Mouse (Mus musculus) liver, embryonic 13.5 days (tissue): Measurements from ENCODE around the gene Stk10. TPM values are rescaled to one million over a fixed set of nuclear protein-coding genes. Genes with fewer than 3 reads are reported as not detected.
A peak's percentile ranks its signal among the peaks of the same experiment; 100 is the strongest.

Experiments used
- ATAC-seq: fragments of 200-750 bp; cut with Nextera tagmentation; 2 replicates; pipeline ENCODE4 v1.8.0; 2017; ENCODE audit warnings: low read depth, mild to moderate bottlenecking, moderate number of reproducible peaks, moderate library complexity
- DNase-seq: peaks from one replicate; pipeline ENCODE4 v3.0.0; 2022
- H3K27ac ChIP-seq: fragments of 300-500 bp; sonication (generic); 2 replicates; pipeline ENCODE4 v1.5.1; 2015; ENCODE audit warnings: moderate library complexity, mild to moderate bottlenecking, inconsistent platforms
- H3K27me3 ChIP-seq: fragments of 300-500 bp; sonication (generic); 2 replicates; pipeline ENCODE4 v1.6.1; 2015; ENCODE audit warnings: mild to moderate bottlenecking, inconsistent platforms
- H3K36me3 ChIP-seq: fragments of 300-500 bp; sonication (generic); 2 replicates; pipeline ENCODE4 v1.6.1; 2015; ENCODE audit warnings: mild to moderate bottlenecking, inconsistent platforms
- H3K4me1 ChIP-seq: fragments of 300-500 bp; sonication (generic); replicated peaks from 2 replicates; pipeline ENCODE4 v1.6.1; 2015; ENCODE audit warnings: inconsistent platforms
- H3K4me2 ChIP-seq: fragments of 300-500 bp; sonication (generic); 2 replicates; pipeline ENCODE4 v1.6.1; 2015; ENCODE audit warnings: inconsistent platforms, mild to moderate bottlenecking, moderate library complexity
- H3K4me3 ChIP-seq: fragments of 300-500 bp; sonication (generic); replicated peaks from 2 replicates; pipeline ENCODE4 v1.5.1; 2015; ENCODE audit warnings: mild to moderate bottlenecking, inconsistent platforms
- H3K9ac ChIP-seq: fragments of 300-500 bp; sonication (generic); 2 replicates; pipeline ENCODE4 v1.6.1; 2015; ENCODE audit warnings: mild to moderate bottlenecking, inconsistent platforms
- H3K9me3 ChIP-seq: fragments of 300-500 bp; sonication (generic); replicated peaks from 2 replicates; pipeline ENCODE4 v1.6.1; 2016; ENCODE audit warnings: inconsistent platforms
- WGBS: fragments of 180-500 bp; shearing (Covaris S2); methylation state at CpG from one replicate; pipeline ENCODE4 v1.1.7; 2015; ENCODE audit not compliant: insufficient replicate concordance; 5-methylcytosine and 5-hydroxymethylcytosine counted together
- polyA plus RNA-seq: library from polyadenylated mRNA; unstranded; fragments of >200 nt; fragmentation: Nextera tagmentation; extraction: Ambion mirVana; gene quantifications from 2 replicates; pipeline ENCODE4 v1.2.1, GENCODE M21; 2015

Stk10 gene
- polyA plus RNA-seq = 3.0 and 4.5 TPM in 2 replicates

DNA sequence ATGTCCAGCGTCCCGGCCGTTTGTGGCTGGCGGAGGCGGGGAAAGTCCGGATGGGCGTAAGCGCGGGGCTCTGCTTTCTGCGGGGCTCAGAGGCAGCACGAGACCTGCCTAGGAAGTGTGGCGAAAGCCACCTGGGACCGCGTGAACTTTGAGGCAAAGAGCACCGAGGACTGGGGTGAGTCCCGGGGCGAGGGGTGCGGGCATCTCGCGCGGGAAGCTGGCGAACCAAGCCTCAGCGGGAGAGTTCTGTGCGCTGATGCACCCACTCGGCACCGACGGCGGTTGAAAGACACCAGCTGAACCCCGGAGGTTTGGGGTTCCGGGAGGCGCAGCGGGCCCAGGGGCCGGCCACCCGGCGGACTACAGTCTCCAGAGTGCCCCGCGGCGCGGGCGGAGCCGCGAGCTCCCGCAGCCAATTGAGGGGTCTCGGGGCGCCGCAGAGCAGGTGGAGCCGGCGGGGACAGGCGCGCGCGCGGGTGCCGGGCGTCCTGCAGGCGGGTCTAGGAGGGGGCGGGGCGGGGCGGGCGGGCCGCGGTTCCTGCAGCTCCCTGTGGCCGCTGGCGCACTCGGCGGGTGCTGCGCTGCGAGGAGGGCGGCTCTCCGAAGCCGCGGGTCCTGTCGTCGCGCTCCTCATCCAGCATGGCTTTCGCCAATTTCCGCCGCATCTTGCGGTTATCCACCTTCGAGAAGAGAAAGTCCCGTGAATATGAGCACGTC is at the start of gene Stk10:
Gene Stk10 (plus strand): TSS at position 541 of the 717 bp plus-strand sequence.
- no peaks in the 10 kb centered on the region for H3K27me3 ChIP-seq
- no peaks in the 10 kb centered on the region for H3K36me3 ChIP-seq
- peak within 1 kb of the TSS; percentile 84 for H3K27ac ChIP-seq
- peaks cover 65% of the 10 kb centered on the region for H3K4me1 ChIP-seq
- under 1% methylated on average over 82 of the region's 82 CpGs for WGBS
- ATAC-seq (peak; percentile 94), DNase-seq (peak; percentile 85)
- H3K4me3 ChIP-seq = peak within 1 kb of the TSS; percentile 81
- peak within 1 kb of the TSS; percentile 100 for H3K4me2 ChIP-seq
- H3K9ac ChIP-seq = peak within 1 kb of the TSS; percentile 87
- no peaks in the 10 kb centered on the region for H3K9me3 ChIP-seq

DNA sequence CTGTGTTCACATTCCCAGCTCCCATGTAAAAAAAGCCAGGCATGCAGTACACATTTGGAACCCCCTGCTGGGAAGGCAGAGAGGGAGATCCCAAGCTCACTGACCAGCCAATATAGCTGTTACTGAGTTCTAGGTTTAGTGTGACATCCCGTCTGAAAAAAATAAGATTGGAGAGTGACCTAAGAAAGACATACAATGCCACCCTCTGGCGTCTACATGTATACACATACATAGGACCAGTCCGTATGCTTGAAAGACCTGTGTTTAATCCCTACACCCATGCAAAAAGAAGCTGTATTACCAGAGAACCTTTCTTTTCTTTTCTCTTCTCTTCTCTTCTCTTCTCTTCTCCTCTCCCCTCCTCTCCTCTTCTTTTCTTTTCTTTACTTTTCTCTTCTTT is 47.8 kb upstream of the Stk10 start:
- Histone ChIP-seq H3K9ac (no peak overlapping the region), H3K4me2 (no peak overlapping the region), H3K36me3 (no peaks in the 10 kb centered on the region), H3K4me3 (no peak overlapping the region), H3K9me3 (no peaks in the 10 kb centered on the region), H3K27ac (no peak overlapping the region), H3K4me1 (peaks cover 15% of the 10 kb centered on the region; the same call in 1 of the 2 replicates), H3K27me3 (no peaks in the 10 kb centered on the region)
- WGBS = 39% methylated on average over 3 of the region's 3 CpGs
- ATAC-seq (no peak), DNase-seq (no peak)

DNA sequence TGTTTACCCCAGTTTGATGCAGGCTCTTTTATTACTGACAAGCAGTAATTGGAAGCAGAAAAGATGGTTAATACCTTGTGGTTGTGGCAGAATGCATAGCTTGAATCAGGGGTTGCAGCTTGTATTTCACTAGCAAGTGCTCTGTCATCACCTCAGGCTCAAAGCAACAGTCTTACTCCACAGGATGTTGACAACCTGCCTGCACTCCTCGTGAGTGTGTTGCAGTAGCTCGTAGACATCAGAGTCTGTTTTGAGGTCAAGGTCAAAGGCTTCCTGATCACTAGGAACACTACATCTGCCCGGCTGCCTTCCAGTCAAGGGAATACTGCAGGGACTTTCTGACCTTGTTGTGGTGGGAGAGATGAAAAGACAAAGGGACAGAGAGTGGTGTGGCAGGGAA is 46.5 kb upstream of the Stk10 start:
- H3K36me3 ChIP-seq = no peaks in the 10 kb centered on the region
- no peaks in the 10 kb centered on the region for H3K9me3 ChIP-seq
- no peak overlapping the region for H3K4me2 ChIP-seq
- ATAC-seq (no peak), DNase-seq (no peak)
- H3K27me3 ChIP-seq = no peaks in the 10 kb centered on the region
- no peak overlapping the region for H3K4me3 ChIP-seq
- peaks cover 15% of the 10 kb centered on the region; the same call in 1 of the 2 replicates for H3K4me1 ChIP-seq
- no peak overlapping the region for H3K9ac ChIP-seq
- H3K27ac ChIP-seq = no peak overlapping the region
- 50% methylated on average over 3 of the region's 3 CpGs for WGBS

DNA sequence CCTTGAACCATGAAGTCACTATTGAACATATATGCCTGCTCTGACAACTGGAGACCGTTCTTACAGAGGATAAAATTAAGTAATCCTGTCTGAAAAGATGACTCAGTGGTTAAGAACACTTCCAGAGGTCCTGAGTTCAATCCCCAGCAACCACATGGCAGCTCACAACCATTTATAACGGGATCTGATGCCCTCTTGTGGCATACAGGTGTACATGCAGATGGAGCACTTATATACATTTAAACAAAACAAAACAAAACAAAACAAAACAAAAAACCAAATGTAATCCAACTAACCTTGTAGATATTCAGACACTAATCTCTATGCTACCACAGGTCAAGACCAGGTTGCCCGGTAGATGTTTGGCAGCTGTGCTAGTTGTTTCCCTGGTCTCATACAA is 45.6 kb upstream of the Stk10 start:
- 68% methylated on average over 3 of the region's 3 CpGs for WGBS
- no peak for DNase-seq
- H3K27ac ChIP-seq = no peak overlapping the region
- no peak overlapping the region for H3K4me2 ChIP-seq
- ATAC-seq = no peak
- H3K4me1 ChIP-seq = peaks cover 15% of the 10 kb centered on the region; the same call in 1 of the 2 replicates
- H3K4me3 ChIP-seq = no peak overlapping the region
- no peaks in the 10 kb centered on the region for H3K36me3 ChIP-seq
- no peaks in the 10 kb centered on the region for H3K9me3 ChIP-seq
- H3K9ac ChIP-seq = no peak overlapping the region
- H3K27me3 ChIP-seq = no peaks in the 10 kb centered on the region

DNA sequence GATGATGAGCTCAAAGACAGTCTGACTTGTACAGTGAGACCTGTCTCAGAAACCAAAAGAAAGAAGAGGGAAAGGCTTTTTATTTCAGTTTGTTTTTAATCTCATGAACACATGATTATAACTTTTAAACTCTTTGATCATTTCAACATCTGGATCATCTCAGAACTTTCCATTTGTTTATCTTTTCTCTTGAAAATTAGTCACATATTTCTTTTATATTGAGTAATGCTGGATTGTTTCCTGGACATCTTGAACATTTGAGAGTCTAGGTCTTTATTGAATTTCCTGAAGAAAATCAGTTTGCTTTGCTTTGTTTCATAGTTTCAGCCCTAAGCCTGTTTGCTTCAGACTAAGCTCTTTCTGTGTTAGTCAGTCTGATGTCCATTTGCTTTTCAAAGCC is 44.8 kb upstream of the Stk10 start:
- Histone ChIP-seq H3K27me3 (no peaks in the 10 kb centered on the region), H3K9ac (no peak overlapping the region), H3K4me2 (no peak overlapping the region), H3K9me3 (no peaks in the 10 kb centered on the region), H3K4me1 (peaks cover 15% of the 10 kb centered on the region; the same call in 1 of the 2 replicates), H3K36me3 (no peaks in the 10 kb centered on the region), H3K27ac (no peak overlapping the region), H3K4me3 (no peak overlapping the region)
- ATAC-seq (no peak), DNase-seq (no peak)

DNA sequence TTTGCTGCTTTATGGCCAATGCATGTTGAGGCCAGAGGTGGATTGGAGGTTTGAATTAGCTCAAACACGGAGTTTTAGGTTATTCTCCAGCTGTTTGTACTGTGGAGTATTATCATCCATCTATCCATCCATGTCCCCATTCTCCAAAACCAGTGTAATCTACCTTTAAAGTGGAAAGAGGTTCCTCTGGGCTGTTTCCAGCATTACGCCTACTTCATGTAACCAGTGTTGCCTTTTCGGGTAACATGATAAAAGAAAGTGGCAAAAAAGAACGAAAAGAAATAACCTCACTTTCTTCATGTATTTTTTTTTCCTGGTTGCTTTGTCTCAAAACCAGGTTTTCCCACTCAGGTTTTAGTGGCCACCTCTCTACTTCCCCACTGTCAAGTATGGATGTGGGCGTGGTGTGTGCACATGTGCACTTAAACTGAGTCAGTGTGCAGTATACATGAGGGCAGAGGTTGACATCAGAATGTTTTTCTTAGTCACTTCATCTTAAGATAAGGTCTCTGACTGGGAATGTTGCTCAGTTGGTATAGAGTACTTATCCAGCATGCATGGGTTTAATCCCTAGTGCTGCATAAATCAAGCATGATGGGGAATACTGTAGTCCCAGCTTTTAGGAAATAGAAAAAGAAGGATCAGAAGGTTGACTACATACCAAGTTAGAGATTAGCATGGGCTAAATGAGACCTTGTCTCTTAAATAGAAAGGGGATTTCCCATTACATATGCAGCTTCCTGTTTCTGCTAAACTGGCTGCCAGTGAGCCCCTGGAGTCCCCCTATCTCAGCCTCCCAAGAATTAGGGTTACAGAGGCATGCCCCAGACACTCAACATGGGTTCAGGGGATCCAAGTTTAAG is 44.1 kb upstream of the Stk10 start:
- WGBS = 56% methylated on average over 5 of the region's 5 CpGs
- Histone ChIP-seq H3K4me2 (no peak overlapping the region), H3K4me1 (peaks cover 15% of the 10 kb centered on the region; the same call in 1 of the 2 replicates), H3K9me3 (no peaks in the 10 kb centered on the region), H3K27me3 (no peaks in the 10 kb centered on the region), H3K9ac (no peak overlapping the region), H3K36me3 (no peaks in the 10 kb centered on the region), H3K27ac (no peak overlapping the region), H3K4me3 (no peak overlapping the region)
- DNase-seq (no peak), ATAC-seq (no peak)

DNA sequence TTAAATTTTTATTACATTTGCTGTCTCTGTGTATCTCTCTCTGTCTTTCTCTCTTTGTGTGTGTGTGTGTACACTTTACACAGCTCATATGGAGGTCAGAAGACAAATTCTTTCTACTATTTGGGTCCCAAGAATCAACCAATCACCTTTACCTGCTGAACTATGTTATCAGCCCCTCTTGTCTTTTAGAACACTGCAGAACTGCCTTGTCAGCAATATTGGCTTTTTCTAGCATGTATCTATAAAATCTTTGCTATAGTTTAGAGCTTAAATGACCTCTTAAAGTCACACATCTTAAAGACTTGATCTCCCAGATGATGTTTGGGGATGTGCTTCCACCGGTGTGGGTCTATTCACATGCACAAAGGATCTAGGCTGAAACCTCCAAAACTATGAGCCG is 42.0 kb upstream of the Stk10 start:
- H3K4me1 ChIP-seq = peaks cover 15% of the 10 kb centered on the region; the same call in 1 of the 2 replicates
- no peak overlapping the region for H3K4me2 ChIP-seq
- H3K27ac ChIP-seq = no peak overlapping the region
- H3K27me3 ChIP-seq = no peaks in the 10 kb centered on the region
- H3K36me3 ChIP-seq = no peaks in the 10 kb centered on the region
- WGBS = 92% methylated on average over 2 of the region's 2 CpGs
- H3K9ac ChIP-seq = no peak overlapping the region
- ATAC-seq (no peak), DNase-seq (no peak)
- no peak overlapping the region for H3K4me3 ChIP-seq
- H3K9me3 ChIP-seq = no peaks in the 10 kb centered on the region

DNA sequence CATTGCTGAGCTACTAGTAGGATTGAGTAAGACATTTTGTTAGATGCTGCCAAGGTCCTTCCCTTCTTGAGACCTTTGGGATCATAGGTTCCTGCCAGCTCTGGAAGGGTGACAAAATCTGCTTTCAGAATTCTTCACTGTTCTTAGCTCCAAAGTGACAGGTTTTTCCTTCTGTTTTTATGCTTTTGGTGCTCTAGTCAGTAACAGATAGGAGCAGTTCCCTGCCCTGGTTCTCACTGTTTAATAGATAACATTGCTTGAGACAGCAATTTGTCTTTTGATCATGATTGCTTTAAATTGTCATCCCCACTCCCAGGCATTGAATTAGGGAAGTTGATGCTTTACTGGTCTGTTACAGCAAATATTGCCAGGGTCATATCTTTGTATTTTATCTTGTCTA is 39.8 kb upstream of the Stk10 start:
- ATAC-seq = no peak
- no peaks in the 10 kb centered on the region for H3K9me3 ChIP-seq
- H3K27ac ChIP-seq = no peak overlapping the region
- H3K4me3 ChIP-seq = no peak overlapping the region
- no peaks in the 10 kb centered on the region for H3K36me3 ChIP-seq
- H3K4me2 ChIP-seq = no peak overlapping the region
- no peak for DNase-seq
- H3K4me1 ChIP-seq = peaks cover 12% of the 10 kb centered on the region; the same call in 1 of the 2 replicates
- H3K27me3 ChIP-seq = no peaks in the 10 kb centered on the region
- no peak overlapping the region for H3K9ac ChIP-seq

DNA sequence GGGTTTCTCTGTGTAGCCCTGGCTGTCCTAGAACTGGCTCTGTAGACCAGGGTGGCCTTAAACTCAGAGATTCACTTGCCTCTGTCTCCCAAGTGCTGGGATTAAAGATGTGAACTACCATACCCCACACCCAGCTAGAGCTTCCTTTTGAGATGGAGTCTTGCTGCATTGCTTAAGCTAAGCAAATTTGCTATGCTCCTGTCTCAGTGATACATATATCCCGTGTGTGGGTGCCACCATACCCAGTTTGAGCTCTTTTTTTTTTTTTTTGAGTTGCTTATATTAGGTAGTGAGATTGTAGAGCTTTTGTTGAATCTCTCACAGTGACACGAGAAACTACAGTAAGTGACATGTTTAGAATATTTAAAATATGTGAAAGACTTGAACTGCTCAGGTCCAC is 37.8 kb upstream of the Stk10 start:
- DNase-seq (no peak), ATAC-seq (no peak)
- Histone ChIP-seq H3K9ac (no peak overlapping the region), H3K36me3 (no peaks in the 10 kb centered on the region), H3K27ac (no peak overlapping the region), H3K4me3 (no peak overlapping the region), H3K9me3 (no peaks in the 10 kb centered on the region), H3K27me3 (no peaks in the 10 kb centered on the region), H3K4me2 (no peak overlapping the region), H3K4me1 (no peaks in the 10 kb centered on the region)
- 55% methylated on average over 2 of the region's 2 CpGs for WGBS

DNA sequence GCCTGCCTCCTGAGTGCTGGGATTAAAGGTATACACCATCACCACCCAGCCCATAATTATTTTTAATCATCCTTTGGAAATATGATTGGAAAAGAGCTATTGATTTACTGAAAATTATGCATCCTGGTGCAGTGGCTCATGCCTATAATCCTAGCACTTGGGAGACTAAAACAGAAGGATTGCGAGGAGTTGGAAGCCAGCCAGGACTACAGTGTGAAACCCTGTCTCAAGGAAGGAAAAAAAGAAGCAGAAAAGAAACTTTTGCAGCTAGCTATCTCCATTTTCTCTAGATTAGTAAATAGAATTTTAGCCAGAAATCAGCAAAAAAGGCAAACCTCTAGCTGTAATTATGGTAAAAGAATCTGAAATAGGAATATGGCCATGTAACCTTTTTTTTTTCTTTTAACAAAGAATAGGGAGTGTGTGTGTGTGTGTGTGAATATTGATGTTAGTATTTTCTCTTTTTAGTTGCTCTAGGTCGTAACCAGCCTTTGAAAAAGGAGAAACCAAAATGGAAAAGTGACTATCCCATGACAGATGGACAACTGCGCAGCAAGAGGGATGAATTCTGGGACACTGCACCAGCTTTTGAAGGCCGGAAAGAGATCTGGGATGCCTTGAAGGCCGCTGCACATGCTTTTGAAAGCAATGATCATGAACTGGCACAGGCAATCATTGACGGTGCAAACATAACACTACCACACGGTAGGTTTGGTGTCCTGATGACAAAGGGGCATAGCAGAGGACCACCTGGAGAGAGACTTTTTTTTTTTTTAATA is 34.2 kb upstream of the Stk10 start:
- Histone ChIP-seq H3K36me3 (no peaks in the 10 kb centered on the region), H3K4me1 (no peaks in the 10 kb centered on the region), H3K4me2 (no peak overlapping the region), H3K27ac (no peak overlapping the region), H3K4me3 (no peak overlapping the region), H3K9me3 (no peaks in the 10 kb centered on the region), H3K9ac (no peak overlapping the region), H3K27me3 (no peaks in the 10 kb centered on the region)
- DNase-seq (no peak), ATAC-seq (no peak)
- WGBS = 82% methylated on average over 7 of the region's 7 CpGs

DNA sequence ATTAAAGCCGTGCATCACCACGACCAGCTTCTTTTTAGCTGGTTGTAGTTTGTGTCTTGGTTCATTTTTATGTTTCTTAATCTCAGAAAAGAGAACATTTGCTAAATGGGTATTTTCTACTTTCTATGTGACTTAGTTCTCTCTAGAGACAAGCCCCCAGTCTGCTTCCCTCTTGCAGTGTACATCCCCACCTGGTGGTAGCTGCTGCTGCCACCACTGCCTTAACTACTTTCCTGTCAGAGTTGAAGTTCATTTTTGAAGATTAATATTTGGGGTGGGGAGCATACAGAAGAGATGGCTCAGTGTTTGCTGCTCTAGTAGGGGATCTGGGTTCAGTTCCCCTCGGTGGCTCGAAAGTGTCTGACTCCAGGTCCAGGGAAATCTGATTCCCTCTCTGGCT is 33.2 kb upstream of the Stk10 start:
- WGBS = 81% methylated on average over 4 of the region's 4 CpGs
- no peaks in the 10 kb centered on the region for H3K36me3 ChIP-seq
- no peak for DNase-seq
- H3K9ac ChIP-seq = no peak overlapping the region
- no peaks in the 10 kb centered on the region for H3K27me3 ChIP-seq
- no peak overlapping the region for H3K4me2 ChIP-seq
- H3K4me3 ChIP-seq = no peak overlapping the region
- H3K27ac ChIP-seq = no peak overlapping the region
- no peak for ATAC-seq
- H3K4me1 ChIP-seq = 0 out of 2 replicates have a peak, but pooled peaks cover under 1% of the 10 kb centered on the region
- H3K9me3 ChIP-seq = no peaks in the 10 kb centered on the region
